Mouse (Mus musculus): ENCODE measurements around the gene Eif2b1. TPM values are rescaled to one million over a fixed set of nuclear protein-coding genes. Genes with fewer than 3 reads are reported as not detected.
"Not testable (repeated sequence)": the region's sequence is repeated elsewhere in the genome, so short reads cannot be mapped to it uniquely, and the experiment has no call there.

Eif2b1 gene
- total RNA-seq, 2 experiments from 2014 or later, result 35.2 to 39.1 TPM

DNA sequence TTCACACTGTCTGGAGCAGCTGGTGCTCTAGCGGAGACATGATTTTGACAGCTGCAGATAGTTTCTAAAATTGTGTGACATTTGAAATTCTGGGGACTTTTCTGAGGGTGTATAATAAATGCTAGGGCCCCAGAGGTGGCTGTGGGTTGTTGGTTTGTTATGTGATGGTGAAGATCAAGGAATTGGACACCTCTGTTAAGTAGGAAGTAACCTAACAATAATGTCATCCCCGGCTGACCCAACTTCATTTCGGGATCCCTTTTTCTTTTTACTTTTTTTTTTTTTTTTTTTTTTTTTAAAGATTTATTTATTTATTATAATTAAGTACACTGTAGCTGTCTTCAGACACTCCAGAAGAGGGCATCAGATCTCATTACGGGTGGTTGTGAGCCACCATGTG, 28.2 kb downstream of the Eif2b1 start:
- DNase-seq, result not testable (repeated sequence)

DNA sequence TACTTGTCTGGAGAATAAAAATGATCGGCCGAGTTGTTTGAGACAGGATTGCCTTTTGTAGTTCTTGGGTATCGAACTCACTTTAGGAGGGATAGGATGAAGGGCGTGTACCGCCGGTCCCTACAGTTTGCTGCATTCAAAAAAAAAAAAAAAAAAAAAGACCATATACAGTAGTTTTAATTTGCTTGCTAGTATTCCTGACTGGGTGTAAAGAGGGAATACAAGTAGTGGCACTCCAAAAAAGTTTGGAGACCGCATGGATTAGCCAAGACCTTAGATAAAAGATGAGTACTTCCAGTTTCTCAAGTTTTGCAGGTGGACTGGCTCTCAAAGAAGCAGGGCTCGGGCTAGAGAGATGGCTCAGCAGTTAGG, 37.3 kb downstream of the Eif2b1 start:
- no peak for DNase-seq

DNA sequence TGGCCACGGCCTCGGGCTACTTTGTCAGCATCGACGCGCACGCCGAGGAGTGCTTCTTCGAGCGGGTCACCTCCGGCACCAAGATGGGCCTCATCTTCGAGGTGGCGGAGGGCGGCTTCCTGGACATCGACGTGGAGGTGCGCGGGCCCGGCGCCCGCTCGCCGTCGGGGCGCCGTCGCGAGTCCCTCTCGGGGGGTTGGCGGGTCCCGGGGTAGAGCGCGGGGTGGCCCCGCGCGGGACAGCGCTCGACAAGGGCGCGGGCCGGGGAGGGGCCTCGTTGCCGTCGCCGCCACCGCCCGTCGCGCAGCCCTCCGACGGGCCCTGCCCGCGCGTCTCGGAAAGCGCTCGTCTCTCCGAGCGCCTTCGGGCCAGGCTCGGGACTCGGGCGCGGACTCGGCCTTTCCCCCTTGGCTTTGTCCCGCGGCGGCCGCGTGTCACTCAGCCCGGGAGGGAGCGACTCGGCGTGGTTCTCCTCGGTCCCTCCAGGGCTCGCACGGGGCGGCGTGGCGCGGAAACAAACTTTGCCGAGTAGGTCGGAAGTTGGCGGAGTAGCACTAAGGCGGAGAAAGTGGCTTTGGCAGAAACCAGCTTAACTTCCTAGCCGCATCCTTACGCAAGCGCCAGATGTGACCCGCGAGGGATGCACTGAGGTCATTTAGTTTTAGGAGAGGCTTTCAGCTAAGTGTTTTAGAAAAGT, 37.9 kb downstream of the Eif2b1 start:
- DNase-seq, result peak; percentile 80

DNA sequence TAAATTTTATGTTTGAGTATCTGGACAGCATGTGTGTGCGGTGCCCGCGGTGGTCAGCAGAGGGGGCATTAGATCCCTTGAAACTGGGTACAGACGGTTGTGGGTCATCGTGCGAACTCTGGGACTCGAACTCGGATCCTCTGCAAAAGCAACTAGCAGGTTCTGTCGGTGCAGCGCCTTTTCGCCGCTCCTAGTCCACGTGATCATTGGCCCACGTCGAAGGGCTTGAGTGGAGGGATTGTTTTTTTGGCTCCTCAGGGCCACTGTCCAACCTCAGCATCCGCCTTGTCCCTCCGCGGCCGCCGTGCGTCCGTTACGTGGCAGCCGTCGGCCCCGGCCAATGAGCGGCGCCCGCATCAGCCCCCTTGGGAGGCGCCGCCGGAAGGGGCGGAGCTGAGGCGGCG, 38.5 kb downstream of the Eif2b1 start, which contains the start of gene Tmed2:
Gene Tmed2 (plus strand): TSS at position 313 of the 404 bp plus-strand sequence.
- peak; percentile 96 for DNase-seq

DNA sequence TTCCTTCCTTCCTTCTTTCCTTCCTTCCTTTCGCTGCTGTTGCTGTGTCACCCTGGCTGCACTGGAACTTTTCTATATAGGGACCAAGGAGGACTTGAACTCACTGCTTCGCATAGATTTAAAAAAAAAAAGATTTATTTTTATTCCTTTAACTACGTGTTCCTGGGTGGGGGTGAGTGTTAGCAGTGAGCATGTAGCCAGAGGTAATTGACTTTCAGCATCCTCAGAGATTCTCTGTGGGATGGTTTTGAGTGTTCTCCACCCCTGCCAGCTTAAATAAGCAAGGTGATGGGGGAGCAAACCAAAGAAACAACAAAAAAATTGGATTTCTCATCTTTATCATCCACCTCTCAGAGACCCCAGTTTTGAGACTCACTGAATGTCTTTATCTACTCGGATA, 39.0 kb downstream of the Eif2b1 start:
- DNase-seq, result no peak

DNA sequence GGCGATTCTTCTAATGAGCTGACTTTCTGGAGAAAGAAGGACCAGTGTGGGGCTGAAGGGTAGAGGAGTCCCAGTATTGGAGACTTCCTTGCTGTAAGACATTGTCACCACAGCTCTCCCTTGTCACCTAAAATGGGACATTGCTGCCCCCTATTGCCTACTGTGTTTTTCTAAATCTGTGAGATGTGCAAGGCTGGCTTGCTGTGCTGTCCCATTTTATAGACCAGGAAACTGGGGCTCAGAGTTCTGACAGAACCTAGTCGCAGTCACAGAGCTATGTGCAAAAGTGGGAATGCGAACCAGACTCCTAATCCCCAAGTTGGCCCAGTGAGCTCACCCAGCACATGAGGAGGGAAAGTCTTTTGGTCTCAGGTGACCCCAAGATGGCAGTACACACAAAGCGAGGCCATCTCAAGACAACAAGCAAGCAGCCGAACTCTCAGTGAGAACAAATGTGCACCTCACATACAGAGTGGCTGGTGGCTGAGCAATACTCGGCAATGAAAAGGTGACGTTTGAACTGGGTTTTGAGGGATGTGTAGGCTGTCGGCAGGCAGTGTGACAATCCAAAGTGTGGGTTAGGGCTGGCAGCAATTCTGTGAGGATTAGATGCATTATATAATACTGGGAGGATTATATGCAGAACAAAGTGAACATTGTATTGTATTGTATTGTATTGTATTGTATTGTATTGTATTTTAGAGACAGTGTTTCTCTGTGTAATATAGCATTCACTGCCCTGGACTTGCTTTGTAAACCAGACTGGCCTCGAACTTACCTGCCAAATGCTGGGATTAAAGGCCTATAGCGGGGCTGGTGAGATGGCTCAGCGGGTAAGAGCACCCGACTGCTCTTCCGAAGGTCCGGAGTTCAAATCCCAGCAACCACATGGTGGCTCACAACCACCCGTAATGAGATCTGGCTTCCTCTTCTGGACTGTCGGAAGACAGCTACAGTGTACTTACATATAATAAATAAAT, 39.8 kb downstream of the Eif2b1 start:
- peak; percentile 36 for DNase-seq

DNA sequence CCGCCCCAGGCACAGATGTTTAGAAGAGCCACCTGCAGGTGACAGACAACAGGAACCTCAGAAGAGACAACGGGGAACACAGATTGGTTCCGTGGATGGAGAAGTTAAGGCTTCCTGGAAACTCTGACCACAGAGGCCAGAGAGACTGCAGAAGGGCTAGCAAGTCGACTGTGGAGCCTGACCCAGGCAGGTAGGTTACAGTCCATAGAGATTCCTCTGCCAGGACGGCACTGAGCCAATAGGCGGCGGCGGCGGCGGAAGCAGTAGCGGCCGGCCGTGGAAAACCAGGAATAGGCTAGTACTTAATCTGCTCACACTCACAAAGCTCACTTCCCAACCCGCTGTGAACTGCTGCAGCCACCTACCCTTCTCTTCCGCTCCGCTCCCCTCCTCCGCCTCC, 42.2 kb downstream of the Eif2b1 start:
- DNase-seq, result peak; percentile 53

DNA sequence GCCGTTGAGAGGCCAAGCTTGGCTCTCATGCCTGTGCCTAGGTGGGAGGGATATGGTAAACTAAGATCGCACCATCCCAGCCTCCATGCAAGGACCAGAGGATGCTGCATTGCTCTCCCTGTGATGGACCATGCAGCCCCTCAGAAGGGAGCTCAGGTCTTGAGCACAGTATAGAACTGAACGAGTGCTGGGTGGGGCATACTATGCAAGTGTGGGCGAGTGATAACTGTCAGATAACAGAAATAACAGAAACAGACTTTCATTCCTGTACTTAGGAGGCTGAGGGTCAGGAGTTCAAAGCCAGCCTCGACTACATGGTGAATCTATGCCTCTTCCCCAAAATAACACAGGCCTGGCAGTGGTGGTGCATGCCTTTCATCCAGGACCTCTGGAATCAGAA, 43.9 kb downstream of the Eif2b1 start:
- no peak for DNase-seq

DNA sequence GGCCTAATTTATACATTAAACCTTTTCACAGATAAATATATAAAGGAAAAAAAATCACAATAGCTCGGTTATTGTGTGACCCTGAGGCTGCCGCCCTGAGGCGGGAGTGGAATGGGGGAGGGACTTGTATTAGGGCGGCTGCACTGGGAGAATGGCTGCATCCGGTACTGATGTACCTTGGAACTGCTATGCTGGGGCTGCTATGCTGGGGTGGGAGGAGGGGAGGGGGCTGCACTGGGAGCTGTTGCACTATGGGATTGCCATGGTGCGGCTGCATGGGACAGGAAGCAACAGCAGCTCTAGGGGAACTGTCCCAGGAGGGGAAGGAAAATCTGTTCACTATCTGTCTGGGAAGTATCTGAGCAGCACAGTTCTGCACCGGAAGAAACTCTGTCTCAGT, 46.5 kb downstream of the Eif2b1 start:
- DNase-seq, result no peak

DNA sequence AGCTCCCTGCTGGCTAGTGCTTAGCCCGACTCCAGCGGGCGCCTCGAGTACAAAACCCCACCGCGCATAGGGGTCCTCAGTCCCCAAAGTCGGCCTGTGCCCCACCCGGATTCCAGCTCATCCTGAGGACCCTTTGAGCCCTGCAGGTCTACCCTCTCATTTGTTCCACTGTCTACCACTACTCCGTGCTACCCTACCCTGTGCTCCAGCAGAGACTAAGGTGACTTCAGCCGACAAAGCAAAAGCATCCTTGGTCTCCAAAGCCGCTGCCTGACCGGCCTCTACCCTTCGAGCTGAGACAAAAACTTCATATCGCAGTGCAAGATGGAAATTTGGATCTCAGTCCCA, 47.4 kb downstream of the Eif2b1 start:
- no peak for DNase-seq

DNA sequence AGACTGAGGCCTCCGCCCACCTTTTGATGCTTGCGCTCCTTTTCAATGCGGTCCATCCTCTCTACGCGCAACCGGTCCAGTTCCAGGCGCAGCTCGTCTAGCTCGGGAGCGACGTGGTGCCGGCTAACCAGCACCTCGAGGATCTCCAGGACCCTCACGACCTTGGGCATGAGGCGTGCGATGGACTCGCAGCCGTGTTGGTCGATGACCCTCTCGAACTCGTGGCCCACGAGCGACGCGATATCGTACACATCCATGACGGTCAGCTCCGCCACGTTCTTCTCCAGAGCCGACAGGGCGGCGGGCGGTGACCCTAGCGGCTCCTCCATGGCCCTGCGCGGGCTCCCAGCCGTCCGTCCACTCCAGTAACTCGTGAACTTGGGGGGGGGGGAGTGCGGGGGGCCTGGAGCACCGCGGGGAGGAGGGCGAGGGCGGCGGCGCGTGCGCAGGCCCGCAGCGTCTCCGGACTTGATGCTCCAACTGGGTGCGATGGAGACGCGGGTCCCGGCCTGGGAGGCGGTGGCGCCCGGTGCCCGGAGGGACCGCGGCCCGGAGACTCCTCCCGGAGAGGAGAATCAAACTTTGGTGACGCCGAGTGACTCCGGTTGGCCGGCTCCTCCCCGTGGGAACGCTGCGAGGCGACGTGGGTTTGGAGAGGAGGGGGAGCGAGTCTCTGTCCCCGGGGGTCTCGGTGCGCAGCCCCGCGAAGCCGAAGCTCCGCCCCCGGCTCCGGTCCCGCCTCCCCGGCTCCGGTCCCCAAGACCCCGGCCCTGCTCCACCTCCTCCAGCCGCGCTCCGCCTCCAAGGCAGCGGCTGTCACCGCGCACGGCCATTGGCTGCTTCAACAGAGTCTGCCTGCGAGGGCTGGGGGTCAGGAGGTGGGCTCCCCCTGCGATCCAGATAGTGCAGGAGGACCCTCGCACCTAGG, 48.0 kb downstream of the Eif2b1 start, which contains the start of gene Rilpl1:
Gene Rilpl1 (minus strand): TSS at position 737 of the 928 bp plus-strand sequence.
- DNase-seq, result peak; percentile 88

DNA sequence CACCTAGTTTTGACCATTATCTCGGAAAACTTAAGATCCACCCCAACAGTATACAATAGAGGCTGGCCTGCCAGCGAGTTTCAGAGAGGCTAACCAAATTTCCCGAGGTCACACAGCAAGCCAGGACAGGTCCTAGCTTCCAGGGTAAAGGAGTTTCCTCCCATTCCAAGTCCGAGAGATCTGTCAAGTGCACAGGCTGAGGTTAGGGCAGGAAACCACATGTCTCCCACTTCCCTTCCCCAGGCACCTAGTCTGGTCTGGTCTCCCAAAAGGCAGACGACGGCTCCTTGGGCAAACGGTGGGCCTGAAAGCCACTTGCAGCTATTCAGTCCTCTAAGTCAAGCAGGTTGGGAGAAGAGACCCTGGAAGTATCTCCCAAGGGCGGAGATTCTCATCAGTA, 49.2 kb downstream of the Eif2b1 start:
- no peak for DNase-seq

DNA sequence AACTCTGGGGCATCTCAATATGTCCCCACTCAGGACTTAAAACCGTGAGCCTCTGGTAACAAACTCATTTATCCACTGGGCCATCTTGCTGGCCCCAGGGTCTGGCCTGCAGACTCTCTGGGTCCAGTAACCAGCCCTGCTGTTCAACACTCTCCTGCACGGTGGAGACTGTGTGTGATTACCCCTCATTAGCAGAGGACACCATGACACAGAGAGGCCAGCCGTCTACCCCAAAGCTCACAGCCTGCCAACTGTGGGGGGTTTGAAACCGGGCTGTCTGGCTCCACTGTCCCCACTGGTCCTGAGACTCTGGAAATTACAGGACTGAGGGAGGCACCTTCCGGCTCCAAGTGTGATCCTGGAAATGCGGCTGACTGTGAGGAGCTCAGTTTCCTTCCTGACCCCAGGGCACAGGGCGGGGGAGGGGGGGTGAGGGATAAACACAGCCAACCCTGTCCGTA, 49.7 kb downstream of the Eif2b1 start:
- DNase-seq, result peak; percentile 60

DNA sequence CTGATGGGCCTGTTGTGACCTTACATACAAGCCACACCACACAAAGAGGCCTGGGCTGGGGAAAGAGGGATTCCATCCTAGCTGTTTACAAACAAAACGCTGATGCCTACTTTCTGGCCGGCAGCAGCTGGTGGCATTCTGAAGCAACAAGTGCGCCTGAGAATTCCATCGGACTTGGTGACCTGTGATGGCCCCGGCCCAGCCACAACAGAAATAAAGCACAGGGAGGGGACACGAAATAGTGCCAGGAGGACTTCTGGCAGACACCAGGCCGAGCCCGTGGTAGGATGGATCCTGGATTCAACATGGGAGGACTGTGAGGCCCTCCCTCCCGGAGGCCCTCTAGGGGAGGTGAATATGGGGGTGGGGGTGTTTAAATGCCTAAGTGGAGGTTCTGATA, 50.1 kb downstream of the Eif2b1 start:
- DNase-seq, result peak; percentile 79

DNA sequence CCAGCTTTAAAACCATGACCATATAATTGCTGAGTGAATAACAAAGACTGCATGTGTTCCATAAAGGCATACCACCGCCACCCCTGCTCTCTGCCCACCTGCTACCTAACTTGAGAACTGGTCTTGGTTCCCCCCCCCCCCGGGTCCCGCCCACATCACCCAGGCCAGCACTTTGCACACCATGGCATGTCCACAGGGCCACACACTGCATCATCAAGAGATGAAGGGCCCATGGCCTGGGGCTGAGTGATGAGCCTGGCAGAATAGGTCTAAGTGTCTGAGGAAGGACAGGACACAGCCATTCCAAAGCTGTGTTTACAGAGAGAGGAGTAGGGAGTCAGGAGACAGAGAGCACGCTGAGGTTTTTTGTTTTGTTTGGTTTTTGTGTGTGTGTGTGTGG, 50.6 kb downstream of the Eif2b1 start:
- no peak for DNase-seq

DNA sequence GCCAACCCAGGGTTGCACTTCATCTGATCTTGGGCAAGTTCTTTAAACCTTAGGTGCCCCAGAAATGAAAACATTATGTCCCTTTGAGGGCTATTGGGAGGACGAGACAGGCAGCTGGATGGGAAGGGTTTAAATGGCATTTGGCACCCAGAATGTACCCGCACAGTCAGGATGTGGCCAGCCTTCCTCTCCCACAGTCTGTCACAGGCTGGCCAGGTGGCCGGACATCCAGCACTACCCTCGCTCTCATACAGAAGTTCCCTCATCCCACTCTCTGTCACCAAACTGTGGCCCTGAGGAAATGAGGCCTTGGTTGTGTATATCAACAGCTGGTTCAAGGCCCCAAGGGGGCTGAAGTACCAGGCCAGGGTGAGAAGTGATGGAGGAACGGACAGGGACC, 54.0 kb downstream of the Eif2b1 start:
- DNase-seq, result no peak

DNA sequence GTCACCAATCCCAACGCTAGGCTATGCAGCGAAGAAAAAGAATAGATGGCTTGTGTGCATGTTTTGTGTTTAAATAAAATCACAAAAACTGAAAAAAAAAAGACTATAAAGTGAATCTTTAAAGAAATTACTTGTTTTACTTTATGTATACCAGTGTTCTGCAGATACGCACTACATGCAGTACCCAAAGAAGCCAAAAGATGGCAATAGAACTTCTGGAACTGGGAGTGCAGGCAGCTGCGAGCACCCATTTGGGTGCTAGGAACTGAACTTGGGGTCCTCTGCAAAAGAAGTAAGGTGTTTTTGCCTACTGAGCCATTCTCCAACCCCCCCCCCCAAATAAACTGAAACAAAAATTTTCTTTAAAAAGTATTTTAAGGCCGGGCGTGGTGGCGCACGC, 55.9 kb downstream of the Eif2b1 start:
- no peak for DNase-seq

DNA sequence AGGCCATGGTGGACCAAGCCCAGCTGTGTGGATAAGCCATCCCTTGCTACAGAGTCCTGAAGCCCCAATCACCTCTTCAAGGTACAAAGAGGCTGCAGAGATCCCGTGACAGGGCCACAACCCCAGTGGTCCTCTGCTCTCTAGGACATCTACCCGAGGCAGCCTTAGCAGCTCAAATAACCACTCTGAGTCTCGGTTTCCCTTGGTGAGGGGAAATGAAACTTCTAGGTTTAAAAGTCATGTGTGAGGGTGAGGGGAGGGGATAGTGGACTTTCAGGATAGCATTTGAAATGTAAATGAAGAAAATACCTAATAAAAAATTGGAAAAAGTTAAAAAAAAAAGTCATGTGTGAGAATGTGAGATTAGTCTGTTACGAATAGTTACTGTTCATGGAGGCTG, 57.3 kb downstream of the Eif2b1 start:
- no peak for DNase-seq
